Mouse (Mus musculus) brain, embryonic 18.5 days (tissue): ENCODE data around the gene Copg2.
"Not testable (repeated sequence)": the region's sequence is repeated elsewhere in the genome, so short reads cannot be mapped to it uniquely, and the experiment has no call there.

ENCODE experiments used
- DNase-seq: peaks from one replicate; pipeline ENCODE4 v3.0.0-alpha.2; 2012; ENCODE audit warnings: low read depth, low spot score

The Copg2 gene

GRCm38 (mm10) chr6:30813626-30814025 is 83.0 kb downstream of the Copg2 start:
- no peak for DNase-seq

- no peak for DNase-seq
Measured at GRCm38 (mm10) chr6:30805053-30805752, 91.4 kb downstream of the Copg2 start.

DNA sequence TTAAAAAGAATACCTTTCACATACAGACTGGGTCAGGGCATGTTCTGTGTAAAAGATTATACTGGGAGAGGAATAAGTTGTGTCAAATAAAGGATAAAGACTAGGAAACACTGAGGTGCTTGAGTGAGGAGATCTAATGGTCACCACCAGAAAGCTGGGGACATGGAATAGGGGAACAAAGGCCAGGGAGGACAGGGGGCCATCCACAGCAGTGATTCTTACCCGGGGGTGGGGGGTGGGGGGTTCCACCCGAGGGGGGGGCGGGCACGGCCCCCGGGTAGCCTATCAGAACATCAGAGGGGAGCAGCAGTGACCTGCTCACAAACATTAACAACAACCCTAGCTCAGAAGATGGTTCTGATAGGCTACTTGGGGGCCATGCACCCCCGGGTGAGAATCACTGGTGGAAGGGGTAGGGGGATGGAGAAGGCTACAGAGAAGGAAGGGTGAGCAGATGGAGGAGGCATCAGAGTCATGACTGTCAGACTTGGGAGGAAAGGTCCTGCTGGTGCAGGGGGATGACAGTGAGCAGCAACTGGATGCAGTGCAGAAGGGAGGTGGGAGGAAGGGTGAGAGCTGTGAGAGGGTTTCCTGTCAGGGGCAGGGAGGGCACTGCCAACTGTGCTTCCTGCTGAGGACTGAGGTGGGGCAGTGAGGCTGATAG is 92.1 kb downstream of the Copg2 start:
- not testable (repeated sequence) for DNase-seq

DNA sequence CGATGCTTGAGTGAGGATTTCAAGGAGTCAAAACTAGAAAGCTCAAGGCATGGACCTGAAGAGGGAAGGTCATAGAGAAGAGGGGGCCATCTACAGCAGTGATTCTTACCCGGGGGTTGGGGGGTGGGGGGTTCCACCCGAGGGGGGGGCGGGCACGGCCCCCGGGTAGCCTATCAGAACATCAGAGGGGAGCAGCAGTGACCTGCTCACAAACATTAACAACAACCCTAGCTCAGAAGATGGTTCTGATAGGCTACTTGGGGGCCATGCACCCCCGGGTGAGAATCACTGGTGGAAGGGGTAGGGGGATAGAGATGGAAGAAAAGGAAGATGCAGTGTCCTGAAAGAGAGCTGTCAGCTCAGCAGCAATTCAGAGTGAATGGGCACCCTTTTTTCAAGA is 93.7 kb downstream of the Copg2 start:
- not testable (repeated sequence) for DNase-seq

DNA sequence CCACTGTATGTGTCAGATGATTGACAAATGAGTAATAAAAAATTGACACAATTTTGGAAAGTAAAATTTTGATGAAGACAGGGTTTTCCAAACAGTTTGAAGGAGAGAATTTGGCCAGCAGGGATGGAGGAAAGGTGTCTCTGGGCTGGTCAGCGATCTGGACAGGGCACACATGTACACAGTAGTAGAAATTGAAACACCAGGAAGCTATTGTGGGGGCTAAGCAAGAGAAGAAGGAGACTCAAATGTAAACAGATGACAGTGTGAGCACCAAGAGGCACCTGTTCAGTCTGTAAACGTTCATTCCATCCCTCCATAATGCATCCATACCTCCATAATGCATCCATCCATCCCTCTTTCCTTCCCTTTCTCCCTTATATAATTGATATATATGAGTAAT is 145.4 kb downstream of the Copg2 start:
- DNase-seq: no peak

DNA sequence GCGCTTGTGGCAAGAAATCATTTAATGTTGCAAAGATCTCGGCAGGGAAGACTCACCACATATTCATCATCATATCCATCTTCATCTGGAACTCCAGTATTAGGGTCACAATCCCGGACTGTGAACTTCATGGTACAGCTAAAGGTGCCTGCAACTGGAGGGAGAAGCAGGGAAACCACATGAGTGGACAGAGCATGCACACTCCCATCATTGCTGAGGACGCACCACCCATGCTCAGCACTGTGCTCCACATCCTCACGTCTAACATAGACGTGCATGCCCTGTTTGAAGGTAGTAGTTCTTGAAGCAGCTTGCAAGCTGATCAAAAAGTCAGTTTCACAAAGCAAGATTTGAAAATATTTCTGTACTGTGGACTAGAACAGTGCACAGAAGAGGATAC is 146.1 kb downstream of the Copg2 start:
- no peak for DNase-seq

GRCm38 (mm10) chr6:30749892-30750291 is 146.7 kb downstream of the Copg2 start:
- no peak for DNase-seq

- DNase-seq: no peak
Measured at GRCm38 (mm10) chr6:30749042-30749689, 147.4 kb downstream of the Copg2 start.

GRCm38 (mm10) chr6:30748358-30748910 is 148.2 kb downstream of the Copg2 start:
- no peak for DNase-seq

DNA sequence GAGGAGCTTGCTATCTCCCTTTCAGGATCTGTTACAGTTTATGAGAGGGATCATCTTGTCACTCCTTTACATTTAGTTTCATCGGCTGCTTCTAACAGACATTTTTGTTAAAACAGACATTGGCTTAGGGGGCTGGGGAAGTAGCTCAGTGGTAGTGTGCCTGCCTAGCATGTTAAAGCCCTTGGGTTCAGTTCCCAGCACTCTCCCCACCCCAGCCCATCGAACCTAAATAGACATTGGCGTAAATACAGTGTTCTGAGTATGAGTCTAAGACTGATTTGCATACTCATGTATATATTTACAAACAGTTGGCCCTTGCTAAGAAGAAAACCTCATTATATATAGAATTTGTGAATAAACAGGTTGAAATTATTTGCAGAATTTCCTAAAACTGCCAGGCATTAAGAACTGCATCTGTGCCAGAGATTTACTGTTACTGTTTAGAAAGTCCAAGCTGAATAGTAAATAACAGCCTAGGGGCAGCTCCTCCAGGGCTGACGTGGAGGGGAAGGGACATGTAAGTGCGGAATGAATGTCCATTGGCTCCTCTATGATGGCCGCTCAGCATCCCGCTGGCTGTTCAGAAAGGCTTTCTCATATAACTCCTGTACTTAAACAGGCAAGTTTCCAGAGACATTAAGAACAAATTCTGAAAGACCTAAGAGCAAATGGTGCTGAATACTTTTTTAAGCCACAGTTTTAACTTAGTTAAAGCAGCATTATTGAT is 148.8 kb downstream of the Copg2 start:
- no peak for DNase-seq

- DNase-seq: no peak
Measured at GRCm38 (mm10) chr6:30745591-30745990, 151.0 kb downstream of the Copg2 start.

- DNase-seq: no peak
Measured at GRCm38 (mm10) chr6:30744846-30745245, 151.7 kb downstream of the Copg2 start.

- DNase-seq: no peak
Measured at GRCm38 (mm10) chr6:30739177-30739747, 157.3 kb downstream of the Copg2 start.

DNA sequence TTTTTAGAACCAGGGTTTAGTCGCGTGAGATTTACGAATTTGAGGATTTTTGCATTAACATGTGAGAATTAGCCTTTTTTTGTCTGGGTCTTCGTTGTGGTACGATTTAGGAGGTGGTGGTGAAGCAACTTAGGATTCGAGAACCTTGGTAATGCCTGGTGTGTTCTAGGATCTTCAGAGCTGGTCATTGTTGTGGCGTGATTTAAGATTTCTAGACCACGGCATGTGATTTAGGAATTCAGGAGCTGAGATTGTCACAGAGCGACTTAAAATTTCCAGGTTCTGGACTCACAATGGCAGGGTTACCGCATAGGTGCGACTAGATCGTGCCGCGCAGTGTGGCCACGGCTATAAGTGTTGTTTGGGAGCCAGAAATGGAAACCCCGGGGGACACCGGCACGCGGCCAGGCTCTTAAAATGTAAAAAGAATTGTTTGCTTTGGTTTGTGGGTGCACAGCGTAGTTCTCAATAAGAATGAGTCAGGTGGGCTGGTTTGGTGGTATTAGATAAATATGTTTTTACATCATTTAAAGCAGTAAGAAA is 158.1 kb downstream of the Copg2 start:
- no peak for DNase-seq

- no peak for DNase-seq
Measured at GRCm38 (mm10) chr6:30737548-30738463, 158.8 kb downstream of the Copg2 start.

- no peak for DNase-seq
Measured at GRCm38 (mm10) chr6:30736864-30737547, 159.6 kb downstream of the Copg2 start.

- no peak for DNase-seq
Measured at GRCm38 (mm10) chr6:30736372-30736762, 160.2 kb downstream of the Copg2 start.

- DNase-seq: no peak
Measured at GRCm38 (mm10) chr6:30735728-30736371, 160.7 kb downstream of the Copg2 start.
